ENCODE assay signal across 12 mouse cellular contexts in the genomic region with DNA sequence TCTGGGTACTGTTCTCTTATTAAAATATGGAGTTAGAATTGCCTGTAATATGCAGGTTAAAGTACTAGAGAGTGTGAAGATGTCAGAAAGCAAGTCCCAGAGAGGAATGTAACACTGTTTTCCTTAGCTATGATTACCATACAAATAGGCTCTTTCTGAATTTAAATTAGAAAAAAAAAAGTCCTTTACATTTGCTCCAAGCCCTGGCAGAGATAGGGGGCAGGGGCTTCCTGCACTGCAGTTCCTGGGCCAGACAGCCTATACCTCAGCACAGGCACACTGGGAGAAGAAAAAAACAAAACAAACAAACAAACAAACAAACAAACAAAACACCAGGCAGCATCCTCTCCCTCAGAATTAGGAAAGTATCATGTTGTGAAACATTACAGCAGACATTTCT.
"Had no signal": no experiment of that assay in that cellular context is flagged by ENCODE, and none has a peak within 500 bp of the region (broad histone marks: within the 10 kb centered on the region; RNA-seq: fewer than 3 reads in every experiment).

No protein-coding gene starts in this region.

- H3K36me3 ChIP-seq: intestine, embryonic 15.5 days; kidney, embryonic 15.5 days; limb, embryonic 13.5 days; liver, embryonic 15.5 days had no signal

- H3K9ac ChIP-seq: intestine, embryonic 15.5 days; kidney, embryonic 15.5 days; limb, embryonic 13.5 days; liver, embryonic 15.5 days had no signal

- H3K9me3 ChIP-seq: intestine, embryonic 15.5 days; kidney, embryonic 15.5 days; limb, embryonic 13.5 days; liver, embryonic 15.5 days had no signal

- H3K27ac ChIP-seq: intestine, embryonic 15.5 days; kidney, embryonic 15.5 days; limb, embryonic 13.5 days; liver, embryonic 15.5 days had no signal

- H3K4me1 ChIP-seq: intestine, embryonic 15.5 days; kidney, embryonic 15.5 days had no signal

- H3K4me3 ChIP-seq: intestine, embryonic 15.5 days; kidney, embryonic 15.5 days; limb, embryonic 13.5 days; liver, embryonic 15.5 days had no signal

- H3K27me3 ChIP-seq: intestine, embryonic 15.5 days; kidney, embryonic 15.5 days; limb, embryonic 13.5 days; liver, embryonic 15.5 days had no signal

- H3K4me2 ChIP-seq: intestine, embryonic 15.5 days; kidney, embryonic 15.5 days; limb, embryonic 13.5 days; liver, embryonic 15.5 days had no signal

- ATAC-seq: intestine, embryonic 15.5 days; lung, postnatal 0 days had no signal

- DNase-seq: kidney, adult 18-20 months; kidney, postnatal 14 days; left cerebral cortex, postnatal 4 days; lung, adult 2 months; lung, postnatal 36 days; right cerebral cortex, postnatal 14 days; thymus, postnatal 36 days had no signal
